Mouse (Mus musculus) embryonic facial prominence, embryonic 14.5 days (tissue): ENCODE data around the gene Oxnad1. TPM values are rescaled to one million over a fixed set of nuclear protein-coding genes. Genes with fewer than 3 reads are reported as not detected.

Experiments
- ATAC-seq: fragments of 200-750 bp; cut with Nextera tagmentation; 2 replicates; pipeline ENCODE4 v1.8.0; 2017; ENCODE audit warnings: low read depth, moderate number of reproducible peaks, moderate TSS enrichment
- DNase-seq: peaks from one replicate; pipeline ENCODE4 v3.0.0-alpha.2; 2015; ENCODE audit warnings: low spot score
- H3K27ac ChIP-seq: fragments of 300-500 bp; sonication (generic); replicated peaks from 2 replicates; pipeline ENCODE4 v1.5.1; 2014; ENCODE audit warnings: low read depth, mild to moderate bottlenecking, low read length, moderate library complexity
- H3K27me3 ChIP-seq: fragments of 300-500 bp; sonication (generic); replicated peaks from 2 replicates; pipeline ENCODE4 v1.6.1; 2014; ENCODE audit warnings: low read length; ENCODE audit not compliant: control insufficient read depth, insufficient read depth
- H3K36me3 ChIP-seq: fragments of 300-500 bp; sonication (generic); 2 replicates; pipeline ENCODE4 v1.6.1; 2014; ENCODE audit warnings: low read length, mixed read lengths; ENCODE audit not compliant: control insufficient read depth, insufficient read depth
- H3K4me1 ChIP-seq: fragments of 300-500 bp; sonication (generic); 2 replicates; pipeline ENCODE4 v1.6.1; 2014; ENCODE audit warnings: antibody characterized with exemption, low read length; ENCODE audit not compliant: control insufficient read depth, insufficient read depth
- H3K4me2 ChIP-seq: fragments of 300-500 bp; sonication (generic); 2 replicates; pipeline ENCODE4 v1.6.1; 2014; ENCODE audit warnings: low read depth, mild to moderate bottlenecking, low read length, moderate library complexity, mixed read lengths
- H3K4me3 ChIP-seq: fragments of 300-500 bp; sonication (generic); 2 replicates; pipeline ENCODE4 v1.5.1; 2014; ENCODE audit warnings: low read depth, mild to moderate bottlenecking, low read length
- H3K9ac ChIP-seq: fragments of 300-500 bp; sonication (generic); 2 replicates; pipeline ENCODE4 v1.6.1; 2014; ENCODE audit warnings: low read depth, mild to moderate bottlenecking, low read length, moderate library complexity, mixed read lengths
- H3K9me3 ChIP-seq: fragments of 300-500 bp; sonication (generic); 2 replicates; pipeline ENCODE4 v1.6.1; 2016; ENCODE audit warnings: low read length; ENCODE audit not compliant: control insufficient read depth
- WGBS: fragments of 180-500 bp; shearing (Covaris S2); extraction: QIAGEN DNeasy Blood & Tissue Kit; methylation state at CpG from one replicate; pipeline ENCODE4 v1.1.7; 2014; 5-methylcytosine and 5-hydroxymethylcytosine counted together
- polyA plus RNA-seq: library from polyadenylated mRNA; unstranded; fragments of >200 nt; fragmentation: Nextera tagmentation; extraction: Ambion mirVana; gene quantifications from 2 replicates; pipeline ENCODE4 v1.2.1, GENCODE M21; 2014

Gene Oxnad1
- 14.2 and 14.8 TPM in 2 replicates for polyA plus RNA-seq

DNA sequence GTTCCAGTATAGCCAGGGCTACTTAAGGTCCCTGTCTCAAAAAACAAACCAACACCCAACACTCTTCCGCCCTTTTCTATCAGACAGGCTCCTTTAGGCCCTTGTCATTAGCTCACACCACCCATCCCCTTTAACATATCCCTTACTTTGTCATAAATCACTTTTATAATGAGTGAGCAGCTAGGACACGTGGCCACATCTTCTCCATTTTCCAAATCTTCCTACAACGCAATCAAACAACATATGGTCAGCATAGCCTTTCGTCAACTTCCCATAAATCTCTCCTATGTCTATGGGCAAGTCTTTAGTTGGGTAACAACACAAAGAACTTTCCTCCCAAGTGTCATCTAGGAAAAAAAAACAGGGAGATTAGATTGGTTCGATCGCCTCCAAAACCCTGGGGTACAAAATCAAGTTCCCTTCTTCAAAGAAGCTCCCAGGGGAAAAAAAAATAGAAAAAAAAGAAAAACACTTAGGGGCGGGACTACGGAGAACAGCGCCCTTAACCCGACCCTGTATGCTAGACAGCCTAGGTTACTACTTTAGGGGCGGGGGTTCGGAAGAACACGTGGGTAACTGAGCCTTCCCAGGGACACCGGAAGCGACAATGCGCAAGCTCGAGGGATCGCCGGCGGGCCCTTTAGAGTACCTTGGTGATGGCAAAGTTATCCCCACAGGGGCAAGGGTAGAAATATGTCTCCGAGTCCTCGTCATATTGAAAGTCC is at the start of gene Oxnad1:
Gene Oxnad1, plus strand, starts transcription at position 614 of the 725 bp plus-strand sequence.
- peak within 1 kb of the TSS; percentile 89 for H3K27ac ChIP-seq
- H3K27me3 ChIP-seq: no peaks in the 10 kb centered on the region
- no peaks in the 10 kb centered on the region for H3K9me3 ChIP-seq
- peaks cover 22% of the 10 kb centered on the region for H3K36me3 ChIP-seq
- peak within 1 kb of the TSS; percentile 74 for H3K9ac ChIP-seq
- H3K4me2 ChIP-seq: peak within 1 kb of the TSS; percentile 72
- ATAC-seq (peak; percentile 95), DNase-seq (peak; percentile 96)
- H3K4me1 ChIP-seq: peaks cover 13% of the 10 kb centered on the region
- WGBS: 3% methylated on average over 22 of the region's 22 CpGs
- H3K4me3 ChIP-seq: peak within 1 kb of the TSS; percentile 67

DNA sequence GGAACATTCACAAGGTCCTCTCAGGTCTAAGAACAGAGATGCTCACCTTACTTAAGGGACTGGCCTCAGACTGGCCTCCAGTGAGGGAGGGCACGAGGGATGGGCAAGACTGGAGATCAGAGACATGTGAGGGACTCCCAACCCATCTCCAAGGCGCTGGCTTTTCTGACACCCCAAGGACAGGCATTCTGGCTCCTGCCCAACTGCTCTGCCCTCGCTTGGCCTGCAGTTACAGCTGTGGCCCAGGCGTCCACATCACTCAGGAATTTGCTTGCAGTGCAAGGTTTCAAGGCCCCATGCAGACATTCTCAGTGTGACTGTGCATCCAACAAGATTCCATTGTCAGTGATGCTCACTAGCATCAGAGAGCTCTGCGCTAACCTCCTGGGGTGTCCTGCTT is 48.7 kb upstream of the Oxnad1 start:
- DNase-seq (no peak), ATAC-seq (no peak)
- Histone ChIP-seq H3K27me3 (no peaks in the 10 kb centered on the region), H3K4me3 (no peak overlapping the region), H3K9me3 (no peaks in the 10 kb centered on the region), H3K4me2 (no peak overlapping the region), H3K4me1 (no peaks in the 10 kb centered on the region), H3K9ac (no peak overlapping the region), H3K27ac (no peak overlapping the region), H3K36me3 (no peaks in the 10 kb centered on the region)
- WGBS: 58% methylated on average over 5 of the region's 5 CpGs

DNA sequence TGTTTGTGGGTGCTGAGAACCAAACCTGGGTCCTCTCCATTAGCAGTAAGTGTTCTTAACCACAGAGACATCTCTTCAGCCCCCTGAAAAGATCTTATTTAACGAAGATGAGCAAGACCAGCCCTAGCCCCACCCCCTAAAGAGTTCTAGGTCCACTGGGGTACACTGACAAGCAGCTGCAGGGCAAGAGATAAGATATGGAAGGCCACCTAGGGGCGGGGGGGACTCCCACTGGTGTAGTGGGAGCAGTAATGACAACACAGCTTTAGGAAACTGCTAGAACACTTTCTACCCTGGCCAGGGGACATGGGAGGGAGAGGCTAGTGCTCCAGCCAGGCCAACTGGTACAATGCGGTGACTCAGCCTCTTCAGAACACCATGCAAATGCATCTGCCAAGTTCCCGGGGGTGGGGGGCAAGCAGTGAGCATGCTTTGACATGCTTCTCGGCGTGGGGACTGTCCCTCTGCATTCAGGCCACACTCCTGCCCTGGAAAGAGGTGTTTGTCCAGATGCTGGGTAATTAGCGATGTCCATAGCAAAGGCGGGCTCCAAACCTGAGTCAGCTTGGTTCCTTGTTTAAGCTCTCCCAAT is 47.4 kb upstream of the Oxnad1 start:
- Histone ChIP-seq H3K36me3 (no peaks in the 10 kb centered on the region), H3K4me3 (no peak overlapping the region), H3K9me3 (no peaks in the 10 kb centered on the region), H3K4me2 (no peak overlapping the region), H3K27me3 (no peaks in the 10 kb centered on the region), H3K4me1 (no peaks in the 10 kb centered on the region), H3K27ac (no peak overlapping the region), H3K9ac (no peak overlapping the region)
- ATAC-seq: no peak
- no peak for DNase-seq
- 81% methylated on average over 8 of the region's 8 CpGs for WGBS

DNA sequence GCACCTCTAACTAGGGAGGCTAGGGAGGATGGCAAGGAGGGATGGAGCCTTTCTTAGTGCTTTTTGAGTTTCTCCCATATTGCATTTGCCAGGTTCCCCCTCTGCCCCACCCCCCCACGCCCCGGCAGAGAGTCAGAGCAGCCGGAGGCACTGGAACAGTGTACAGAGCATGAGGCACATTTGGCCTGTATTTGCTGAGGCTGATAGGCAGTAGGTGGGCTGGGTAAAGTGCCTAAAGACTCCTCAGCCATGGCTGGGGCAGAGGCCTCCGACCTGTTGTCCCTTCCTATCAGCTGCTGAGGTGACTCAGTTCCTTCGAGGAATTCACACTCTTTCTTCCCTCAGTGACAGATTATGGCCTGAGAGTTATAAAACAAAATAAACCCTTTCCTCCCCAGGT is 43.1 kb upstream of the Oxnad1 start:
- Histone ChIP-seq H3K4me1 (no peaks in the 10 kb centered on the region), H3K4me2 (no peak overlapping the region), H3K4me3 (no peak overlapping the region), H3K27ac (no peak overlapping the region), H3K9me3 (no peaks in the 10 kb centered on the region), H3K36me3 (no peaks in the 10 kb centered on the region), H3K27me3 (no peaks in the 10 kb centered on the region), H3K9ac (no peak overlapping the region)
- ATAC-seq (no peak), DNase-seq (no peak)
- 55% methylated on average over 5 of the region's 5 CpGs for WGBS

DNA sequence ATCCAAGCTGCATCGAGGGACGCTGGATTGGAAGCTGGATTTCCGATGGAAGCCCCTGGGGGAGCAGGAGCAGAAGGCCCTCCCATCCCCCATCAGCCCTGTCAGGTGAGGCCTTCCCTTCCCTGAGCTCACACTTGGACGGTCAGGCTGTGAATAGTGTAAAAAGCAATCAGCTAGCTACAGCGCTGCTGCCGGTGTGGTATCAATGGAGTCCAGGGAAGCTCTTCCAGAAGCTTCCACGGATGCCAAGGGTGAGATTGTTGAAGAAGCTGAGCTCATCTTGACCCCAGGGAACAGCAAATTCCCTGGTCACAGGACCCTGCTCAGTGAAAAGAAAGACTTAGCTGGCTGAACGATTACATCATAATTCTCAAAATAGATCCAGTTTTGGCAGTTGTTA is 38.8 kb upstream of the Oxnad1 start:
- no peak overlapping the region for H3K4me2 ChIP-seq
- no peaks in the 10 kb centered on the region for H3K9me3 ChIP-seq
- DNase-seq (peak; percentile 17), ATAC-seq (no peak)
- 64% methylated on average over 8 of the region's 8 CpGs for WGBS
- H3K9ac ChIP-seq: no peak overlapping the region
- no peaks in the 10 kb centered on the region for H3K4me1 ChIP-seq
- H3K4me3 ChIP-seq: no peak overlapping the region
- no peaks in the 10 kb centered on the region for H3K27me3 ChIP-seq
- H3K27ac ChIP-seq: no peak overlapping the region
- no peaks in the 10 kb centered on the region for H3K36me3 ChIP-seq

DNA sequence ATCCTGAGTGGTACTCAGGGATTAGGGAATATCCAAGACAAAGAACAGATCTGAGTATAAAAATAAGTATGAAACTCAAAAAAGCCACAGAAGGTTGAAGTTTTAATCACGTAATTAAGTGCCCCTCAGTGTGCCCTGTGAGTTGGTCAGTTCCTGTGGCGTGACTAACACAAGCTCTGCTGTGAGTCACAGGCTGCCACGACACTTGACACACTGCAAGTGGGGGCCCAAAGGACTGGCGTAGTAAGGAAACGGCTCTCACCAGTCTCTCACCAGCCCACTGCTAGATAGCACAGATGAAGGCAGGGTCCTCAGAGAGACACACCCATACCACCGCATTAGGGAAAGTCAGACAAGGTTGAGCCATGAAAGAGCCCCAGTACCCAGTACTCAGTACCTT is 35.0 kb upstream of the Oxnad1 start:
- H3K4me2 ChIP-seq: no peak overlapping the region
- no peaks in the 10 kb centered on the region for H3K9me3 ChIP-seq
- no peak overlapping the region for H3K4me3 ChIP-seq
- peaks cover 4% of the 10 kb centered on the region; the same call in 1 of the 2 replicates for H3K4me1 ChIP-seq
- no peak overlapping the region for H3K9ac ChIP-seq
- no peaks in the 10 kb centered on the region for H3K36me3 ChIP-seq
- no peak for DNase-seq
- no peak for ATAC-seq
- WGBS: 90% methylated on average over 6 of the region's 6 CpGs
- no peaks in the 10 kb centered on the region for H3K27me3 ChIP-seq
- no peak overlapping the region for H3K27ac ChIP-seq

DNA sequence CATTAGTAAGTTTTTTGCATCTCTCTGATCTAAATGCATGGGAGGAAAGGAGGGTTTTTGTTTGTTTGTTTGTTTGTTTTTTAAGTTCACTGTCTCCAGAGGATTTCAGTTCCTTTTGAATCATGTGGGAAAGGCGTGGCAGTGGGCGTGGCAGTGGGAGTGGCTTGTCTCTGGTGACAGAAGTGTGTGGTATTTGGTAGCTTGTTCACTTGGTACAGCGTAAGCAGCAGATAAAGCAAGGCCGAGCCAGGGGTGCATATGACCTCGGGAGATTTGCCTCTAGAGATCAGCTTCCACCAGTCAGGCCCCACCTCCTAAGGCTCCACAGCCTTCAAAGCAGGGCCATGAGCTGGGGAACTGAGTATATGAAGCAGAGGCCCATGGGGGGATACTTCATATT is 31.3 kb upstream of the Oxnad1 start:
- Histone ChIP-seq H3K36me3 (no peaks in the 10 kb centered on the region), H3K27me3 (no peaks in the 10 kb centered on the region), H3K4me3 (no peak overlapping the region), H3K9ac (no peak overlapping the region), H3K4me1 (peaks cover 4% of the 10 kb centered on the region; the same call in 1 of the 2 replicates), H3K4me2 (no peak overlapping the region), H3K27ac (no peak overlapping the region), H3K9me3 (no peaks in the 10 kb centered on the region)
- ATAC-seq (no peak), DNase-seq (no peak)
- 74% methylated on average over 5 of the region's 5 CpGs for WGBS

DNA sequence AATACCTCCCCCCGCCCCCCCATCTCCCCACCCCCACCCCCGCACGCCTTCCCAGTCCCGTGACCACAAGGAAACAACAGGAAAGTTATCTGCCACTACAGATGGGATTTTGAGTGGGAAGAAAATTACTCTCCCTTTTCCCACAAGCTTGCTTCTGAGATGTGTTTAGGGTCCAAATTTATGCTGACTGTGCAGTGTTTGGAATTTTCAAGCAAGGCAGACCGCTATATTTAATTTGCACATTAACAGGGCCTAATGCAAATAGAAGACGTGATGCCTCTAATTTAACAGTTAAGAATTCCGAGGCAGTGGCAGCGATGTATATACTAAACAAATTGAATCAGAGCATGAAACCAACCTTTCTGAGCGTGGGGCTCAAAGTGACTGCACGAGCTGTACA is 30.4 kb upstream of the Oxnad1 start:
- no peak overlapping the region for H3K9ac ChIP-seq
- 43% methylated on average over 10 of the region's 10 CpGs for WGBS

DNA sequence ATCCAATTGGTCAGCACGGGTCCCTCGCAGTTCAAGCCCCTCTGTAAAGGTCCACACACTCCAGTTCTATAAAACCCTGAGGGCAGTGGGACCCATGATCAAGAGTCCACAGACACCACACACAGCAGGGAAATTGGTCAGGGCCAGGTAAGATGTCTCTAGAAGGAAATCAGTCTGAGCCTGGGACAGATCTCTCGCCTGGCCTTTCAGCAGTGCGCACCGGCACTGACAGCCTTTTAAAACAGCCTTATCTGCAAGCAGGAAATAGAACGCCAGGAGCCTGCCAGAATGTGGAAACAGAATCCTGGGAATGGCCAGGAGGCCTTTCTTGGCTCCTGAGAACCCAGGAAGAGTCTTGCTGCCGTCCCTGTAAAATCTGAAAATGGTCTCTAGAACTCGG is 29.4 kb upstream of the Oxnad1 start:
- Histone ChIP-seq H3K9me3 (no peaks in the 10 kb centered on the region), H3K27me3 (no peaks in the 10 kb centered on the region), H3K36me3 (no peaks in the 10 kb centered on the region), H3K27ac (no peak overlapping the region), H3K9ac (no peak overlapping the region), H3K4me1 (peaks cover 4% of the 10 kb centered on the region; the same call in 1 of the 2 replicates), H3K4me3 (no peak overlapping the region), H3K4me2 (no peak overlapping the region)
- ATAC-seq (no peak), DNase-seq (no peak)
- 62% methylated on average over 8 of the region's 8 CpGs for WGBS

More for the DNA sequence above, 30.4 kb upstream of the Oxnad1 start:
- Histone ChIP-seq H3K4me3 (no peak overlapping the region), H3K4me2 (no peak overlapping the region), H3K4me1 (peaks cover 4% of the 10 kb centered on the region; the same call in 1 of the 2 replicates), H3K27ac (no peak overlapping the region), H3K27me3 (no peaks in the 10 kb centered on the region), H3K36me3 (no peaks in the 10 kb centered on the region), H3K9me3 (no peaks in the 10 kb centered on the region)
- ATAC-seq: no peak
- no peak for DNase-seq
